Mouse (Mus musculus): ENCODE measurements at regions not wholly inside any gene's neighbourhood (a gene's known extent, or its start where the extent isn't known, plus 50 kb on each side); places are given as distances from the start of the nearest gene placed in this dataset.

DNA sequence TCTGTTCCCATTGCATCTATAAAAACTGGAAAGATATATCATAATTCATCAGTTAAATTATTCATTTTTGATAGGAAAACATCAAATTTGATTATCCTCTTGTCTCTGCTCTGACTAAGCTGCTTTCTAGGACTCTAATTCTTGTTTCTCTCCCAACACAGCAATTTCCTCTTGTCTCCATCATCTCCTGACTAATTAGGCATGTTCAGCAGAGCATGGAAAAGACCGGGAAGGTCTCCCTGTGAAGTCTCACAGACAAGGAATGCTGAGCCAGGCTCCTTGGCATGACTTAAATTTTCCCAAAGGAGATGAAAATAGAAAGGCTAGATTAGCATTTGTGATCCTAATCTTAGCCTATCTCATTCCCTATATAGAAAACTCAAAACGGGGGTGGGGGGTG lies 192.3 kb downstream of the Chrna7 start:
- peak; percentile 2 for DNase-seq

- no peak for DNase-seq
Measured at GRCm38 (mm10) chr7:63018859-63019575, 193.4 kb downstream of the Chrna7 start.

- no peak for DNase-seq
Measured at GRCm38 (mm10) chr7:62981109-62981508, 157.6 kb upstream of the A26c2 start.

All from right cerebral cortex, postnatal 4 days (tissue).